Mouse (Mus musculus): Measurements from ENCODE around the gene Rpl18. TPM values are rescaled to one million over a fixed set of nuclear protein-coding genes. Genes with fewer than 3 reads are reported as not detected.

Rpl18 gene
- polyA plus RNA-seq, 1 experiment from 2014 or later, result 631 TPM

DNA sequence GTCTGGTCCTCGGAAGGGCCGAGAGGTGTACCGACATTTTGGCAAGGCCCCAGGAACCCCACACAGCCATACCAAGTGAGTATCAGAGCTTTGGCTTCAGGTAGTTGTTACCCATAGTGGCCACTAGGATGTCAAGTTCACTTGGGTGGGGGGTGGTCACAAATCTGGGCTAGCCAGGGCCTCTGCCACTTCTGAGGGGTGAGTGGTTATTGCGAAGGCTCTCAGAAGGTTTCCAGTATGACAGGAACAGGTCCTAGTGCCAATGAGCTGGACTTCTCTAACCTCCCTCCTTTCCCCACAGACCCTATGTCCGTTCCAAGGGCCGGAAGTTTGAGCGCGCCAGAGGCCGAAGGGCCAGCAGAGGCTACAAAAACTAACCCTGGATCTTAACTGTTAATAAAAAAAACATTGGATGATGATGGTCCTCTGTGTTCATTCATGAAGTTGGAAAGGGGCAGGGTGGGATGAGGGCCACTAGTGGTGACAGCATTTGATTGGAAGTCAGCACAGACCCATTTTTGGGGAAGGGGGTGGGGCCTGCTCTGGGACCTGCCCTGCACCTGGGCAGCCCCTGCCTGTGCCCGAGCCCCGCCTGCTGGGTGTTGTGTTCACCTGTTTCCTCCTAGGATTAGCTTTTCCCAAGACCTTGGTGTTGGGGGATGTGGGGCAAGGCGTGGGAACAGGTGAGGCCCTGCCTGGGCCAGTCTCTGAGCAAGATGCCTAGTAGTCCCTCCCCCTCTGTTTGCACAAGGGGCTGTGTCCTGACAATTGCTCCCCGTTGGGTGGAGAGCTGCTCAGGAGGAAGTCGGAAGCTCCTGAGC, 5.4 kb downstream of the Rpl18 start, which contains the start of gene Fam83e:
Gene Fam83e, plus strand, starts transcription at position 800 of the 821 bp plus-strand sequence.
- H3K36me3 ChIP-seq (ENCODE audit: control insufficient read depth, insufficient read depth, low read length), result peaks cover 67% of the 10 kb centered on the region
- DNase-seq (no peak), ATAC-seq (ENCODE audit: low FRiP score, low TSS enrichment) (no peak)
- H3K27ac ChIP-seq (replicated peaks; ENCODE audit: low read depth, low read length), result no peak within 1 kb of the TSS
- H3K9ac ChIP-seq (replicated peaks; ENCODE audit: low read length), result no peak within 1 kb of the TSS
- H3K4me3 ChIP-seq (replicated peaks; ENCODE audit: low read depth, low read length), result no peak within 1 kb of the TSS
- H3K4me2 ChIP-seq (ENCODE audit: low read length), result no peak within 1 kb of the TSS
- H3K9me3 ChIP-seq (ENCODE audit: control insufficient read depth, low read length), result no peaks in the 10 kb centered on the region
- peaks cover 27% of the 10 kb centered on the region for H3K4me1 ChIP-seq (ENCODE audit: control insufficient read depth, insufficient read depth, low read length)
- WGBS, result 83% methylated on average over 14 of the region's 14 CpGs
- no peaks in the 10 kb centered on the region for H3K27me3 ChIP-seq (ENCODE audit: control insufficient read depth, insufficient read depth, low read length)

GRCm38 (mm10) chr7:45721234-45721571, 5.9 kb downstream of the Rpl18 start:
- 86% methylated on average over 7 of the region's 7 CpGs for WGBS
- Histone ChIP-seq H3K4me1 (ENCODE audit: control insufficient read depth, insufficient read depth, low read length) (peaks cover 21% of the 10 kb centered on the region), H3K4me3 (replicated peaks; ENCODE audit: low read depth, low read length) (no peak overlapping the region)

GRCm38 (mm10) chr7:45721642-45722347, 6.5 kb downstream of the Rpl18 start:
- no peak for ATAC-seq (ENCODE audit: low FRiP score, low TSS enrichment)
- H3K27me3 ChIP-seq (ENCODE audit: control insufficient read depth, insufficient read depth, low read length), result no peaks in the 10 kb centered on the region
- no peak overlapping the region for H3K4me2 ChIP-seq (ENCODE audit: low read length)
- H3K27ac ChIP-seq (replicated peaks; ENCODE audit: low read depth, low read length), result no peak overlapping the region
- H3K36me3 ChIP-seq (ENCODE audit: control insufficient read depth, insufficient read depth, low read length), result peaks cover 78% of the 10 kb centered on the region
- DNase-seq, result no peak
- no peak overlapping the region for H3K9ac ChIP-seq (replicated peaks; ENCODE audit: low read length)
- no peak overlapping the region for H3K4me3 ChIP-seq (replicated peaks; ENCODE audit: low read depth, low read length)
- H3K4me1 ChIP-seq (ENCODE audit: control insufficient read depth, insufficient read depth, low read length), result peaks cover 15% of the 10 kb centered on the region
- WGBS, result 64% methylated on average over 13 of the region's 13 CpGs
- H3K9me3 ChIP-seq (ENCODE audit: control insufficient read depth, low read length), result no peaks in the 10 kb centered on the region

More at GRCm38 (mm10) chr7:45721234-45721571, 5.9 kb downstream of the Rpl18 start:
- DNase-seq (no peak), ATAC-seq (ENCODE audit: low FRiP score, low TSS enrichment) (no peak)
- H3K27me3 ChIP-seq (ENCODE audit: control insufficient read depth, insufficient read depth, low read length), result no peaks in the 10 kb centered on the region
- no peaks in the 10 kb centered on the region for H3K9me3 ChIP-seq (ENCODE audit: control insufficient read depth, low read length)
- no peak overlapping the region for H3K4me2 ChIP-seq (ENCODE audit: low read length)
- H3K36me3 ChIP-seq (ENCODE audit: control insufficient read depth, insufficient read depth, low read length), result peaks cover 72% of the 10 kb centered on the region
- H3K9ac ChIP-seq (replicated peaks; ENCODE audit: low read length), result no peak overlapping the region
- H3K27ac ChIP-seq (replicated peaks; ENCODE audit: low read depth, low read length), result no peak overlapping the region

- no peak for ATAC-seq (ENCODE audit: low FRiP score, low TSS enrichment)
- no peak for DNase-seq
Measured at GRCm38 (mm10) chr7:45722348-45722713, 7.1 kb downstream of the Rpl18 start.

GRCm38 (mm10) chr7:45723301-45723700, 8.0 kb downstream of the Rpl18 start:
- peaks cover 88% of the 10 kb centered on the region for H3K36me3 ChIP-seq (ENCODE audit: control insufficient read depth, insufficient read depth, low read length)
- no peak overlapping the region for H3K9ac ChIP-seq (replicated peaks; ENCODE audit: low read length)
- no peak for DNase-seq
- no peak for ATAC-seq (ENCODE audit: low FRiP score, low TSS enrichment)
- H3K27me3 ChIP-seq (ENCODE audit: control insufficient read depth, insufficient read depth, low read length), result no peaks in the 10 kb centered on the region
- no peaks in the 10 kb centered on the region for H3K9me3 ChIP-seq (ENCODE audit: control insufficient read depth, low read length)
- no peak overlapping the region for H3K4me2 ChIP-seq (ENCODE audit: low read length)
- 92% methylated on average over 4 of the region's 4 CpGs for WGBS
- H3K27ac ChIP-seq (replicated peaks; ENCODE audit: low read depth, low read length), result no peak overlapping the region
- no peak overlapping the region for H3K4me3 ChIP-seq (replicated peaks; ENCODE audit: low read depth, low read length)
- peaks cover 10% of the 10 kb centered on the region for H3K4me1 ChIP-seq (ENCODE audit: control insufficient read depth, insufficient read depth, low read length)

More at GRCm38 (mm10) chr7:45722348-45722713, 7.1 kb downstream of the Rpl18 start:
- H3K9ac ChIP-seq (replicated peaks; ENCODE audit: low read length), result no peak overlapping the region
- no peaks in the 10 kb centered on the region for H3K27me3 ChIP-seq (ENCODE audit: control insufficient read depth, insufficient read depth, low read length)
- peaks cover 84% of the 10 kb centered on the region for H3K36me3 ChIP-seq (ENCODE audit: control insufficient read depth, insufficient read depth, low read length)
- H3K4me2 ChIP-seq (ENCODE audit: low read length), result no peak overlapping the region
- WGBS, result 81% methylated on average over 13 of the region's 13 CpGs
- no peak overlapping the region for H3K27ac ChIP-seq (replicated peaks; ENCODE audit: low read depth, low read length)
- H3K4me3 ChIP-seq (replicated peaks; ENCODE audit: low read depth, low read length), result no peak overlapping the region
- peaks cover 10% of the 10 kb centered on the region for H3K4me1 ChIP-seq (ENCODE audit: control insufficient read depth, insufficient read depth, low read length)
- no peaks in the 10 kb centered on the region for H3K9me3 ChIP-seq (ENCODE audit: control insufficient read depth, low read length)

DNA sequence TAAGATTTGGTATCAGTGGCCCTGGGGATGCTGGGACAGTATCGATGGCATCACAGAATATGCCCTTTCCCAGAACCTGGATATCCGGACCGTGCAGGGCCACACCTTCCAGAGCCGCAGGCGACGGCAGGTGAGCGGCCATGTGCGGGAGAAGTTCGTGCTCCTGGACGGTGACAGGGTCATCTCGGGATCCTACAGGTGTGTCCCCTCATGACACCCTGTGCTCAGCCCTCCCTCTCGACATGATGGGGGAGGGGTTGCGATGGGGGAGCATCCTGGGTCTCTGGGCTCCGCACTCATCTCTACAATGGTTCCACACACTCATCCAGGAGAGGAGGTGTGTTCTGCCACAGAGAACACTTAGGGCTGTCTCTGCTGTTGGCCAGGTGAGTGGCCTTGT, 8.5 kb downstream of the Rpl18 start:
- no peak overlapping the region for H3K4me2 ChIP-seq (ENCODE audit: low read length)
- 96% methylated on average over 14 of the region's 14 CpGs for WGBS
- H3K27ac ChIP-seq (replicated peaks; ENCODE audit: low read depth, low read length), result no peak overlapping the region
- DNase-seq (no peak), ATAC-seq (ENCODE audit: low FRiP score, low TSS enrichment) (no peak)
- no peak overlapping the region for H3K9ac ChIP-seq (replicated peaks; ENCODE audit: low read length)
- H3K9me3 ChIP-seq (ENCODE audit: control insufficient read depth, low read length), result no peaks in the 10 kb centered on the region
- H3K4me1 ChIP-seq (ENCODE audit: control insufficient read depth, insufficient read depth, low read length), result peaks cover 6% of the 10 kb centered on the region
- no peaks in the 10 kb centered on the region for H3K27me3 ChIP-seq (ENCODE audit: control insufficient read depth, insufficient read depth, low read length)
- H3K4me3 ChIP-seq (replicated peaks; ENCODE audit: low read depth, low read length), result no peak overlapping the region
- H3K36me3 ChIP-seq (ENCODE audit: control insufficient read depth, insufficient read depth, low read length), result peaks cover 88% of the 10 kb centered on the region

- no peaks in the 10 kb centered on the region for H3K9me3 ChIP-seq (ENCODE audit: control insufficient read depth, low read length)
- 90% methylated on average over 9 of the region's 9 CpGs for WGBS
- H3K4me1 ChIP-seq (ENCODE audit: control insufficient read depth, insufficient read depth, low read length), result no peaks in the 10 kb centered on the region
- no peak for ATAC-seq (ENCODE audit: low FRiP score, low TSS enrichment)
- peaks cover 85% of the 10 kb centered on the region for H3K36me3 ChIP-seq (ENCODE audit: control insufficient read depth, insufficient read depth, low read length)
- no peak overlapping the region for H3K27ac ChIP-seq (replicated peaks; ENCODE audit: low read depth, low read length)
- no peak overlapping the region for H3K4me3 ChIP-seq (replicated peaks; ENCODE audit: low read depth, low read length)
- no peak overlapping the region for H3K4me2 ChIP-seq (ENCODE audit: low read length)
- H3K27me3 ChIP-seq (ENCODE audit: control insufficient read depth, insufficient read depth, low read length), result no peaks in the 10 kb centered on the region
- H3K9ac ChIP-seq (replicated peaks; ENCODE audit: low read length), result no peak overlapping the region
- DNase-seq, result no peak
Measured at GRCm38 (mm10) chr7:45725151-45725550, 9.9 kb downstream of the Rpl18 start.

- peaks cover 79% of the 10 kb centered on the region for H3K36me3 ChIP-seq (ENCODE audit: control insufficient read depth, insufficient read depth, low read length)
- no peak within 1 kb of the TSS for H3K9ac ChIP-seq (replicated peaks; ENCODE audit: low read length)
- no peak within 1 kb of the TSS for H3K4me2 ChIP-seq (ENCODE audit: low read length)
- ATAC-seq (ENCODE audit: low FRiP score, low TSS enrichment) (no peak), DNase-seq (no peak)
- H3K9me3 ChIP-seq (ENCODE audit: control insufficient read depth, low read length), result no peaks in the 10 kb centered on the region
- no peaks in the 10 kb centered on the region for H3K27me3 ChIP-seq (ENCODE audit: control insufficient read depth, insufficient read depth, low read length)
- no peak within 1 kb of the TSS for H3K27ac ChIP-seq (replicated peaks; ENCODE audit: low read depth, low read length)
- WGBS, result 94% methylated on average over 11 of the region's 11 CpGs
- no peaks in the 10 kb centered on the region for H3K4me1 ChIP-seq (ENCODE audit: control insufficient read depth, insufficient read depth, low read length)
- no peak within 1 kb of the TSS for H3K4me3 ChIP-seq (replicated peaks; ENCODE audit: low read depth, low read length)
Measured at GRCm38 (mm10) chr7:45725713-45726112, 10.5 kb downstream of the Rpl18 start, which contains the start of gene Spaca4. Gene Spaca4 (minus strand): TSS chr7:45725813.
